Mouse (Mus musculus) hindbrain, embryonic 10.5 days (tissue): ENCODE results near the gene Nr6a1. TPM values are rescaled to one million over a fixed set of nuclear protein-coding genes. Genes with fewer than 3 reads are reported as not detected.

Source experiments
- DNase-seq: peaks from one replicate; pipeline ENCODE4 v3.0.0-alpha.2; 2017; ENCODE audit warnings: low spot score
- H3K27ac ChIP-seq: fragments of 300-500 bp; sonication (generic); 2 replicates; pipeline ENCODE4 v1.5.1; 2016; ENCODE audit warnings: mild to moderate bottlenecking, moderate library complexity
- H3K27me3 ChIP-seq: fragments of 300-500 bp; sonication (generic); 2 replicates; pipeline ENCODE4 v1.6.1; 2016; ENCODE audit warnings: mild to moderate bottlenecking; ENCODE audit not compliant: poor library complexity, insufficient read depth, severe bottlenecking
- H3K36me3 ChIP-seq: fragments of 300-500 bp; sonication (generic); 2 replicates; pipeline ENCODE4 v1.6.1; 2016; ENCODE audit warnings: mild to moderate bottlenecking, moderate library complexity
- H3K4me1 ChIP-seq: fragments of 300-500 bp; sonication (generic); replicated peaks from 2 replicates; pipeline ENCODE4 v1.6.1; 2016; ENCODE audit warnings: mild to moderate bottlenecking
- H3K4me3 ChIP-seq: fragments of 300-500 bp; sonication (generic); 2 replicates; pipeline ENCODE4 v1.5.1; 2016; ENCODE audit warnings: mild to moderate bottlenecking, moderate library complexity
- H3K9me3 ChIP-seq: fragments of 300-500 bp; sonication (generic); 2 replicates; pipeline ENCODE4 v1.6.1; 2016; ENCODE audit warnings: mild to moderate bottlenecking, moderate library complexity
- WGBS: fragments of 180-500 bp; shearing (Covaris S2); methylation state at CpG from one replicate; pipeline ENCODE4 v1.1.7; 2016; 5-methylcytosine and 5-hydroxymethylcytosine counted together
- polyA plus RNA-seq: library from polyadenylated mRNA; unstranded; fragments of >200 nt; fragmentation: Nextera tagmentation; extraction: Ambion mirVana; gene quantifications from 2 replicates; pipeline ENCODE4 v1.2.1, GENCODE M21; 2016

Nr6a1 gene
- polyA plus RNA-seq, 1 experiment from 2014 or later, result 5.1 TPM

- no peak overlapping the region for H3K4me3 ChIP-seq
- H3K27me3 ChIP-seq, result no peaks in the 10 kb centered on the region
- no peak overlapping the region for H3K27ac ChIP-seq
- peaks cover 6% of the 10 kb centered on the region; the same call in 1 of the 2 replicates for H3K4me1 ChIP-seq
- DNase-seq, result no peak
- peaks cover 61% of the 10 kb centered on the region for H3K36me3 ChIP-seq
- no peaks in the 10 kb centered on the region for H3K9me3 ChIP-seq
These were observed 191.7 kb downstream of the Nr6a1 start for GRCm38 (mm10) chr2:38735740-38736139.

GRCm38 (mm10) chr2:38734721-38735120 lies 192.8 kb downstream of the Nr6a1 start:
- peaks cover 61% of the 10 kb centered on the region for H3K36me3 ChIP-seq
- 92% methylated on average over 5 of the region's 5 CpGs for WGBS

GRCm38 (mm10) chr2:38730331-38730827 lies 197.1 kb downstream of the Nr6a1 start:
- H3K9me3 ChIP-seq, result no peaks in the 10 kb centered on the region
- 98% methylated on average over 6 of the region's 6 CpGs for WGBS
- no peak for DNase-seq
- H3K27me3 ChIP-seq, result no peaks in the 10 kb centered on the region
- peaks cover 61% of the 10 kb centered on the region for H3K36me3 ChIP-seq
- no peak overlapping the region for H3K27ac ChIP-seq
- peaks cover 3% of the 10 kb centered on the region; the same call in 1 of the 2 replicates for H3K4me1 ChIP-seq
- H3K4me3 ChIP-seq, result no peak overlapping the region

More at GRCm38 (mm10) chr2:38734721-38735120, 192.8 kb downstream of the Nr6a1 start:
- Histone ChIP-seq H3K27me3 (no peaks in the 10 kb centered on the region), H3K4me3 (no peak overlapping the region), H3K9me3 (no peaks in the 10 kb centered on the region), H3K4me1 (peaks cover 6% of the 10 kb centered on the region; the same call in 1 of the 2 replicates), H3K27ac (no peak overlapping the region)
- DNase-seq, result no peak

- Histone ChIP-seq H3K4me3 (no peak overlapping the region), H3K36me3 (peaks cover 39% of the 10 kb centered on the region), H3K9me3 (no peaks in the 10 kb centered on the region), H3K27ac (no peak overlapping the region), H3K4me1 (peaks cover 34% of the 10 kb centered on the region), H3K27me3 (no peaks in the 10 kb centered on the region)
- DNase-seq, result no peak
- 58% methylated on average over 3 of the region's 3 CpGs for WGBS
These were observed 202.1 kb downstream of the Nr6a1 start for GRCm38 (mm10) chr2:38725427-38725826.

GRCm38 (mm10) chr2:38723378-38723777 lies 204.1 kb downstream of the Nr6a1 start:
- Histone ChIP-seq H3K36me3 (peaks cover 22% of the 10 kb centered on the region), H3K4me3 (no peak overlapping the region), H3K9me3 (no peaks in the 10 kb centered on the region), H3K27me3 (no peaks in the 10 kb centered on the region), H3K4me1 (peaks cover 51% of the 10 kb centered on the region), H3K27ac (no peak overlapping the region)
- DNase-seq, result no peak
- 84% methylated on average over 4 of the region's 4 CpGs for WGBS

GRCm38 (mm10) chr2:38722076-38722475 lies 205.4 kb downstream of the Nr6a1 start:
- H3K4me1 ChIP-seq, result peaks cover 56% of the 10 kb centered on the region
- 47% methylated on average over 4 of the region's 4 CpGs for WGBS

GRCm38 (mm10) chr2:38720661-38721060 lies 206.8 kb downstream of the Nr6a1 start:
- H3K27ac ChIP-seq, result 0 out of 2 replicates have a peak overlapping the region, but pooled peaks have one; percentile 40
- H3K27me3 ChIP-seq, result peaks cover 6% of the 10 kb centered on the region; the same call in 1 of the 2 replicates
- peaks cover 55% of the 10 kb centered on the region for H3K4me1 ChIP-seq
- no peak for DNase-seq
- H3K36me3 ChIP-seq, result peaks cover 4% of the 10 kb centered on the region; the same call in 1 of the 2 replicates
- 82% methylated on average over 2 of the region's 2 CpGs for WGBS
- no peaks in the 10 kb centered on the region for H3K9me3 ChIP-seq
- H3K4me3 ChIP-seq, result no peak overlapping the region

More at GRCm38 (mm10) chr2:38722076-38722475, 205.4 kb downstream of the Nr6a1 start:
- DNase-seq, result peak; percentile 2
- peak overlapping the region; percentile 1; the same call in 1 of the 2 replicates for H3K27ac ChIP-seq
- peaks cover 13% of the 10 kb centered on the region for H3K36me3 ChIP-seq
- H3K27me3 ChIP-seq, result no peaks in the 10 kb centered on the region
- H3K4me3 ChIP-seq, result no peak overlapping the region
- H3K9me3 ChIP-seq, result no peaks in the 10 kb centered on the region

- DNase-seq, result no peak
- H3K9me3 ChIP-seq, result no peaks in the 10 kb centered on the region
- peaks cover 4% of the 10 kb centered on the region; the same call in 1 of the 2 replicates for H3K36me3 ChIP-seq
- H3K4me3 ChIP-seq, result no peak overlapping the region
- H3K27me3 ChIP-seq, result peaks cover 17% of the 10 kb centered on the region
- H3K27ac ChIP-seq, result peak overlapping the region; percentile 50
- 79% methylated on average over 6 of the region's 6 CpGs for WGBS
- peaks cover 46% of the 10 kb centered on the region for H3K4me1 ChIP-seq
These were observed 208.1 kb downstream of the Nr6a1 start for GRCm38 (mm10) chr2:38719354-38719753.

- Histone ChIP-seq H3K9me3 (no peaks in the 10 kb centered on the region), H3K27ac (peak overlapping the region; percentile 50), H3K4me1 (peaks cover 46% of the 10 kb centered on the region), H3K4me3 (no peak overlapping the region), H3K27me3 (peaks cover 24% of the 10 kb centered on the region), H3K36me3 (no peaks in the 10 kb centered on the region)
- 66% methylated on average over 8 of the region's 8 CpGs for WGBS
- no peak for DNase-seq
These were observed 208.8 kb downstream of the Nr6a1 start for GRCm38 (mm10) chr2:38718676-38719075.

- WGBS, result 83% methylated on average over 2 of the region's 2 CpGs
- Histone ChIP-seq H3K27ac (no peak overlapping the region), H3K4me3 (no peak overlapping the region), H3K4me1 (peaks cover 43% of the 10 kb centered on the region), H3K36me3 (no peaks in the 10 kb centered on the region), H3K9me3 (no peaks in the 10 kb centered on the region), H3K27me3 (peaks cover 36% of the 10 kb centered on the region)
- DNase-seq, result no peak
These were observed 210.1 kb downstream of the Nr6a1 start for GRCm38 (mm10) chr2:38717436-38717835.

GRCm38 (mm10) chr2:38714324-38714723 lies 213.2 kb downstream of the Nr6a1 start, which contains the start of gene Nr5a1:
TSS of gene Nr5a1 (minus strand) at chr2:38714542.
- Histone ChIP-seq H3K9me3 (no peaks in the 10 kb centered on the region), H3K36me3 (no peaks in the 10 kb centered on the region), H3K27ac (no peak within 1 kb of the TSS), H3K4me1 (peaks cover 51% of the 10 kb centered on the region), H3K27me3 (peaks cover 68% of the 10 kb centered on the region), H3K4me3 (no peak within 1 kb of the TSS)
- 91% methylated on average over 13 of the region's 13 CpGs for WGBS
- DNase-seq, result no peak

- DNase-seq, result no peak
- no peaks in the 10 kb centered on the region for H3K36me3 ChIP-seq
- H3K4me3 ChIP-seq, result no peak overlapping the region
- peaks cover 75% of the 10 kb centered on the region for H3K27me3 ChIP-seq
- WGBS, result 75% methylated on average over 3 of the region's 3 CpGs
- no peaks in the 10 kb centered on the region for H3K9me3 ChIP-seq
- peaks cover 51% of the 10 kb centered on the region for H3K4me1 ChIP-seq
- no peak overlapping the region for H3K27ac ChIP-seq
These were observed 213.9 kb downstream of the Nr6a1 start for GRCm38 (mm10) chr2:38713596-38713995.

GRCm38 (mm10) chr2:38712769-38713125 lies 214.7 kb downstream of the Nr6a1 start:
- no peaks in the 10 kb centered on the region for H3K36me3 ChIP-seq
- H3K27ac ChIP-seq, result no peak overlapping the region
- peak; percentile 25 for DNase-seq
- H3K27me3 ChIP-seq, result peaks cover 83% of the 10 kb centered on the region
- no peak overlapping the region for H3K4me3 ChIP-seq
- H3K4me1 ChIP-seq, result peaks cover 51% of the 10 kb centered on the region
- 15% methylated on average over 11 of the region's 11 CpGs for WGBS
- no peaks in the 10 kb centered on the region for H3K9me3 ChIP-seq
